Mouse (Mus musculus): ENCODE data around the gene Nell2.

Gene Nell2

DNA sequence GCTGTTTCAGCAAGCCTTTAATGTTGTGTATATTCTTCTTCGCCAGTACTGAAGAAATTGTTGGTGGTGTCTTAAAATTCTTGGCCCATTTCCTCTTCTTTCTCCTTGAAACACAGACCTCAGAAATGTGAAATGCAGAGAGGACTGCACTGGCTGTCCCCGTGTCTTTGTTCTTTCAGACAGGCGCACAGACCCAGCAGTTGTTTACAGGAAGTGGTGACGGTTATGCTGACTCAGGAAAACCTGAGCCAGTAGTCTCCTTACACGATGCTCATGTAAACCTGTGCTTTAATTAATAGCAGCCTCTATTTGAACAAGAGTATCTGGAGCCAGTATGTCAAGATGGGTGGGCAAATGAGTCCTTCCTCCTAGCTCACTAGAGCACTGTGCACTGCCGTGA, 61.2 kb downstream of the Nell2 start:
- DNase-seq: no peak

- no peak for DNase-seq
Observed at GRCm38 (mm10) chr15:95460041-95460566, 68.3 kb downstream of the Nell2 start.

DNA sequence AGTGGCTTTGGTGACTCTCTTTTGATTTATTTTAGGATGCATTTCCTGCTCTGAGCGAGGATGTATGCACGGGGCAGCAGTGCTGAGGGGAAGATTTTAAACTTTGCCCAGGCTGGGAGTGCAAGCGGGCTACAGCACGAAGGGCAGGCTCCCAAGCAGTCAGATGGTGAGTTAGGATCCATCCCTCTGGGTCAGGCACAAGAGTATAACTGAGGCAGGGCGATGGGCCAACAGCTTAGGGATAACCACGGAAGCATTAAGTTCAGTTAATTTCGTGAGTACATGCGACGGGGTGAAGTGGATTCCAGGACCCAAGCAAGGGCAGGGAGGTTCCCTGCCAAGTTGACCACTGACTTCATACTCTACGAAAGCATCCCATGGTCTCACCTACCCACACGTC, 83.8 kb downstream of the Nell2 start:
- no peak for DNase-seq

GRCm38 (mm10) chr15:95437740-95438139, 90.6 kb downstream of the Nell2 start:
- no peak for DNase-seq

DNA sequence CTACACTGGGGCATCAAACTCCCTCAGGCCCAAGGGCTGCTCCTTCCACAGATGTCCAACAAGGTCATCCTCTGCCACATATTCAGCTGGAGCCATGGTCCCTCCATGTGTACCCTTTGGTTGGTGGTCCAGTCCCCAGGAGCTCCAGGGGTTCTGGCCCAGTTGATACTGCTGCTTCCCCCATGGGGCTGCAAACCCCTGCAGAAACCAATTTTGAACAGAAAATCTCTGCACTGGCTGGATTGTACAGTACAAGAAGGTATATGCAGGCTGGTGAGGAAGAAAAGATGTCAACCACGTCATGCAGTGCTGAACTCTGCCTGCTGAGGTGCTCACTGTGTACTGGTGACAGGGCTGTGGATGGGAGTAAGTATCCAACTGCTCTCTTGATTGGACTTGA, 92.1 kb downstream of the Nell2 start:
- DNase-seq: no peak

GRCm38 (mm10) chr15:95431156-95431799, 97.1 kb downstream of the Nell2 start:
- DNase-seq: no peak

DNA sequence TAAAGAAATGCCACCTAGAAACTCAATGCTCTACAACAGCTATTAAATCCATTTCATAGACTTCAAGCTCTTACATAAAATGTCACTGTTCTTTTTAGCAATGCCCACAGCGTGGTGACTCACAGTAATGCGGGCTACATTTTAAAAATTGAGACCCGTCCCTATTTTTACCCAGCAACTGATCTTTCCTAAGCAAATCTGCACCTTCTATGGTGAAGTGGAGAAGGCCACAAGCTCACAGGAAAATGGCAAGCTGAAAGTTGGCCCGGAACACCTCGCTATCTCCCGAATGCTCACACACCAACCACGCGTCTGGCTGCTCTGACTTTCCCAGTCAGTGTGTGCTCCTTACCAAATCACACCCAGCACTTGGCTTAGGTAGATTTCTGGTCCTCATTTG, 98.4 kb downstream of the Nell2 start:
- DNase-seq: no peak

- no peak for DNase-seq
Observed at GRCm38 (mm10) chr15:95428003-95428663, 100.2 kb downstream of the Nell2 start.

DNA sequence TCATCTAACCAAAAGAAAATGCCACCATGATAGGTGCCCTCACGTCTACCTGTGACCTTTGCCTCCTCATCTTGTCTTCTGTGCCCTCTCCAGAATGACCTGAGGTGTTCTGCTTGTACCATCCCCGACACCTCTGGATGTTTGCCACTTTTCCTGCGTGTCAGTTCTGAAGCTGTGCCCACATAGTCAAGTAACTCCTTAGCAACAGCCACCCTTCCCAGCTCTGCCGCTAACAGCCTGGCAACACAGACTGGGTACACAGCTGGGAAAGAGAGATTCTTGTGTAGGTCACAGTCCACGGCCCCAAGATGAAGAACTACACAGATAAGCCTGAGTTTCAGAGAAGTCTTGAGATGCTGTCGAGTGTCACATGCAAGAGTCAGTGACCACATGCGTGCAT, 103.3 kb downstream of the Nell2 start:
- no peak for DNase-seq

DNA sequence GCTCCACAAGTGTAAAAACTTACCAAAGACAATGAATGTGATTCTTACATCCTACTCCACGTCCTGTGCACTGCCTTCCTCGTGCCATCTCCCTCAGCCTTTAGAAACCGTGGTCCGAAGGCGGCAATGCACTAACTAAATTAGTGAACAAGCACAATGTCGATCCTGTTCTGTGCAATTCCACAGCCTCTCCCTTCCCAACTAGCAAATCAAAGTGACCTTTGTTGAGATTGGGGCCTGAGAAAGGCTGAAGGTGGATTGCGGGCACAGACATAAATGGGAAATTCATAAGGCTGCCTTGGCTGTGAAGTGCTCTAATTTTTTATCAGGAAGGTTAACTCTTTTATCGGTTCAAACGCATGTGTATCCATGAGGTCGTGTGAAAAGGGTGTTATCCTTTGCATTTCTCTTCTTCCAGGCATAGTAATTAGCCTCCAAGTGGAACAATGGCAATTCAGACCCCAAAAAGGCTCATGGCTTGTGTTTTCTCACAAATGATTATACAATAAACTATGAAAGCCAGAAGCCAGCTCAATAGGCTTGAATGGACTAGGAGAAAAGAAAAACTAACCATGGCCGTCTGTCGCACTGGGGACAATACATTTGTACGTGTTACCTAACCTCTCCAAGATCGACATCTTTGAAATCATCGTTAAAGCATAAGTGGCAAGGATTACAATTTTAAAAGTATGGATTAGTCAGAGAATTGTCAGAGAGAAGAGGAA, 106.0 kb downstream of the Nell2 start:
- DNase-seq: no peak

- no peak for DNase-seq
Observed at GRCm38 (mm10) chr15:95418641-95419040, 109.7 kb downstream of the Nell2 start.

- no peak for DNase-seq
Observed at GRCm38 (mm10) chr15:95411949-95412741, 116.2 kb downstream of the Nell2 start.

DNA sequence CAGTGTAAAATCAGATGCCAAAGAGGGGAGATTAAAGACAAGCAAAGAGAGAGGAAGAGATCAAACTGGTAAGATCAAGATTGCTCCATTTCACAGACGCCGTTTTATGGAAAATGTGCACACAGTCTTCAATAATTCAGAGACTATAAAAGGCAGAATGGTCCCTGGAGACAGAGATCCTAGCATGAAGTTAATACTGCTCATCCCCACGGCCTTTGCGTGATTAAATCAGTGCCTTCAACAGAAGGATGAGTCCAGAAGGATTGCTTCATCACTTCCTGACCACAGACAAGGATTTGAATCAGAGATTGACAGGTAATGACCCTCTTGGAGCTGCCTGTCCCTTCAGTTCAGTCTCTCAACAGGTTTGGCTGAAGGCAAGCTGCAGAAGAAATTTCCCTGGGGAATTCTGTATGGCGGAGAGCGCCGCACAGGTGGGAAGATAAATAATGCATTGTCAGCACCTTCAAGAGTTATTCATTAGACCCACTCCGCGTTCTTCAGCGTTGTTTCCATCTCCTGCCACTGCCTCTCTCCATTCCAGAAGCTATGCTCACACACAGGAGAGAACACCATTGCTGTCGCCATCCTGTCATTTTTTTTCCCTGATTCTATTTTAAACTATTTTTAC, 118.0 kb downstream of the Nell2 start:
- no peak for DNase-seq

GRCm38 (mm10) chr15:95390347-95390746, 138.0 kb downstream of the Nell2 start:
- DNase-seq: no peak

DNA sequence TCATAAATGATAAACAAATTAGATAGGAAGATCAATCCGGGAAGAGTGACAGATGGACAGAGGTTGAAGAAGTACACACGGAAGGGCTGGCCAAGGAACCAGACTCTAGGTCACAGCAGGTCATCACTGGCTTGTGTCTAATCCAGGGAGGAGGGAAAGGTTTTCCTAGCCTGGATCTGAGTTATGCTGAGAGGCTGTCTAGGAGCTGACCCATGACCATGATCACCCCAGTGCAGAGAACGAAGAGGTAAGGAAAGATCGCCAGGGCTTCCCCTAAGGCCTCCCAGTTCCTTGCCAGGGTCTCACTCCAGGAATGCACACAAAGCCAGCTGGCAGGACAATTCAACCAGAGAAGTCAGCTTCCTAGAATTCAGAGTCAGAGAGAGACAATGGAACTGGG, 139.4 kb downstream of the Nell2 start:
- no peak for DNase-seq

- no peak for DNase-seq
Observed at GRCm38 (mm10) chr15:95380859-95381258, 147.5 kb downstream of the Nell2 start.

DNA sequence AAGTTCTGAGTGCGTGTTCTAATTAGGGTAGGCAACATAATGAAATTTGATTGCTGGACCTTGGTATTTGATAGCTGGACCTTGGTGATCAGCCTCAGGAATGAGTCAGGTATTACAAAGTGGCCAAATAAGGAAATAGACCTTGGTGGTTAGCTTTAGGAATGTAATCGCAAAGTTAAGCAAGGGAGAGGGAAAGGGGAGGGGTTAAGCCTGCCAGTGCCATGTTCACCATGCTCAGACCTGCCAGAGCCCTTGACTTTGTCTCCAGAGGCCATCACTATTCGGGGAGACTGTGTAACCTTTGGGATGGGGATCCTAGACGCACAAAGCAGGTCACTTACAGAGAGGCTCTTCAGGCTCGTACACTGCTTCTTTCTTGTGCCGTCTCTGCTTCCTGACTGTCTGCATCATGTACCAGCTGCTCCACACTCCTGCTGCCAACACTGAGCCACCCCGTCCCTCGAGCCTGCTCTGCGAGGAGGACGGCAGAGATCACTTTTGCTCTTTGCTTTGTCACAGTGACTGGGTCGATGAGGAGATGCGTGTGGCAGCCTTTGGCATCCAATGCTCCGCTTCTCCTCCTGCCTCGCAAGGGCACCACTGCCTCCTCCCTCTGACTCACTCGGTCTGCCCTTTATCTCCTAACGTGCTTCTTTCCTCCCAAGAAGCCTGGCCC, 157.5 kb downstream of the Nell2 start:
- DNase-seq: no peak

DNA sequence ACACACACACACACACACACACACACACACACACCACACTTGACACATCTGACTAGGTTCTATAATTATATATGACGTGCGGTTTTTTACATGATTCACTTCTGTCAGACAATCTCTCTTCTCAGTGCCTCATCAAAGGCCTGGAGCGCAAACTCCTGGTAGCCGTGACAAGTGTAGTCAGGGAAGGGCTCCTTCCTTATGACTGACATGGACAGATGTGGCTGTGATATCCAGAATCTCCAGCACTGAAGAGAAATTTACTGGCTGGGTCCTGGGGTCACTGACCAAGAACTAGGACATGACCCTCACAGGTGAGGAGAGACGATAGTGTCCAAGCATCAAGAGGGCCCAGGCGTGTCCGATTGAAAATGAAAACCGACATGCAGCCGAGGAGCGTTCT, 160.2 kb downstream of the Nell2 start:
- no peak for DNase-seq

DNA sequence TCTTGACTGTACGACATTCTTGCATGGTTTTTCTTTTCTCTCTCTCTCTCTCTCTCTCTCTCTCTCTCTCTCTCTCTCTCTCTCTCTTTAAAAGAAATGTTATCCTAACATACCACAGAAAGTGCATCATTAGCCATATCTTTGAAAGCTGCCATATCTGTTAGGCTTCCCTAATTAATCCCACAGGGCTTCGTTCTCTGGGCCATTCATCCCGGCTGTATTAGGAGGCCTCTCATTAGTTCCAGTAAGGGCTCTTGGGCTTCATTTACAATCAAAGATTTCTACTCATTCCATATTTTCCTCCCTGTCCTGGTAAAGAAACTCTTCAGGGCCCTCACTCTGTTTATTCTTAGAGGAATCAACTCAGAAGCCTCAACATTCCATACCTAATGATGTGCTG, 161.9 kb downstream of the Nell2 start:
- DNase-seq: no peak

- no peak for DNase-seq
Observed at GRCm38 (mm10) chr15:95354806-95355205, 173.6 kb downstream of the Nell2 start.

- no peak for DNase-seq
Observed at GRCm38 (mm10) chr15:95334323-95335296, 193.7 kb downstream of the Nell2 start.

All from kidney, adult 18-20 months (tissue).